Mouse (Mus musculus) midbrain, embryonic 11.5 days (tissue): ENCODE measurements around the gene Spag16. TPM values are rescaled to one million over a fixed set of nuclear protein-coding genes. Genes with fewer than 3 reads are reported as not detected.
"Not testable (repeated sequence)": the region's sequence is repeated elsewhere in the genome, so short reads cannot be mapped to it uniquely, and the experiment has no call there.

Experiments used
- ATAC-seq: fragments of 200-750 bp; cut with Nextera tagmentation; 2 replicates; pipeline ENCODE4 v1.8.0; 2017; ENCODE audit warnings: moderate TSS enrichment, moderate library complexity; ENCODE audit not compliant: low FRiP score
- DNase-seq: peaks from one replicate; pipeline ENCODE4 v3.0.0; 2015; ENCODE audit warnings: low spot score; ENCODE audit errors: missing footprints
- H3K27ac ChIP-seq: fragments of 300-500 bp; sonication (generic); 2 replicates; pipeline ENCODE4 v1.5.1; 2014; ENCODE audit warnings: low read depth, low read length
- H3K27me3 ChIP-seq: fragments of 300-500 bp; sonication (generic); 2 replicates; pipeline ENCODE4 v1.6.1; 2014; ENCODE audit warnings: mild to moderate bottlenecking, low read length, moderate library complexity, mixed read lengths; ENCODE audit not compliant: control insufficient read depth, insufficient read depth
- H3K36me3 ChIP-seq: fragments of 300-500 bp; sonication (generic); 2 replicates; pipeline ENCODE4 v1.6.1; 2014; ENCODE audit warnings: mild to moderate bottlenecking, low read length, moderate library complexity, mixed read lengths; ENCODE audit not compliant: control insufficient read depth, insufficient read depth
- H3K4me1 ChIP-seq: fragments of 300-500 bp; sonication (generic); 2 replicates; pipeline ENCODE4 v1.6.1; 2014; ENCODE audit warnings: low read length; ENCODE audit not compliant: control insufficient read depth, insufficient read depth
- H3K4me2 ChIP-seq: fragments of 300-500 bp; sonication (generic); 2 replicates; pipeline ENCODE4 v1.6.1; 2014; ENCODE audit warnings: mild to moderate bottlenecking, moderate library complexity
- H3K4me3 ChIP-seq: fragments of 300-500 bp; sonication (generic); 2 replicates; pipeline ENCODE4 v1.5.1; 2014; ENCODE audit warnings: low read depth, low read length
- H3K9ac ChIP-seq: fragments of 300-500 bp; sonication (generic); 2 replicates; pipeline ENCODE4 v1.6.1; 2014; ENCODE audit warnings: low read length
- H3K9me3 ChIP-seq: fragments of 300-500 bp; sonication (generic); 2 replicates; pipeline ENCODE4 v1.6.1; 2016; ENCODE audit warnings: low read length; ENCODE audit not compliant: control insufficient read depth
- WGBS: fragments of 180-500 bp; shearing (Covaris S2); extraction: QIAGEN DNeasy Blood & Tissue Kit; methylation state at CpG from one replicate; pipeline ENCODE4 v1.1.7; 2014; 5-methylcytosine and 5-hydroxymethylcytosine counted together
- polyA plus RNA-seq: library from polyadenylated mRNA; unstranded; fragments of >200 nt; fragmentation: Nextera tagmentation; extraction: Ambion mirVana; gene quantifications from 2 replicates; pipeline ENCODE4 v1.2.1, GENCODE M21; 2014

The Spag16 gene
- polyA plus RNA-seq, 1 experiment from 2014 or later, result 3.7 TPM

DNA sequence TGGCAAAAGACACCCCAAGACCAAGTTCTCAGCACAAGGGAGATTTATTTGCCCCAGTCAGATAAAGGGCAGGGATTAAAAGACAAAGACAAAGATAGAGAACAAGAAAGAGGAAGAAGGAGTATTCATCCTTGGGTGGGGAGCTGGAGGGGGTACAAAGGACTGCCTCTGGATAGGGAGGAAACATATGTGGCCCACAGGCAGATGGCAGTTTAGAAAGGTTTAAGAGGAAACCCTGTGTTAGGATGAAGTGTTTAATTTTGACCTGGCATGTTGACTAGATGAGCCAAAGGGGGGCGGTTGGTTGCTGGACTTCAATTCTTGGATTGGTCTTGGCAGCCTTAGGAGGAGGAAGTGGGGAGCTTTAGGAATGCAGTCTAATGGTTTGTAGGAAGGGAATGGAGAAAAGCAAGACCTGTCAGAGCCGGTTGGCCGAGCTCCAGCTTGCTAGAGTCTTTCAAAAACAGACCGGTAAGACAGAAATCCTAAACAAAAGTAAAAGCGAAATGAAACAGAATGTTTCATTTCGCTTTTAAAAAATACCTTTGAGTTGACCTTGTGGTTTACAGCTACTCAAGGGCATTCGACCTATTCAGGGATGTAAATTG, 2.2 kb downstream of the Spag16 start:
- Histone ChIP-seq H3K36me3 (no peaks in the 10 kb centered on the region), H3K4me3 (no peak overlapping the region), H3K4me1 (peaks cover 3% of the 10 kb centered on the region), H3K27me3 (no peaks in the 10 kb centered on the region), H3K27ac (no peak overlapping the region), H3K9ac (no peak overlapping the region), H3K4me2 (no peak overlapping the region), H3K9me3 (no peaks in the 10 kb centered on the region)
- 95% methylated on average over 7 of the region's 7 CpGs for WGBS
- ATAC-seq (no peak), DNase-seq (no peak)

GRCm38 (mm10) chr1:69830586-69830985, 3.8 kb downstream of the Spag16 start:
- H3K27me3 ChIP-seq, result no peaks in the 10 kb centered on the region
- peaks cover 3% of the 10 kb centered on the region for H3K4me1 ChIP-seq
- H3K9ac ChIP-seq, result no peak overlapping the region
- WGBS, result 89% methylated on average over 1 of the region's 1 CpGs
- no peak overlapping the region for H3K4me2 ChIP-seq
- no peak overlapping the region for H3K4me3 ChIP-seq
- no peak overlapping the region for H3K27ac ChIP-seq
- ATAC-seq (no peak), DNase-seq (no peak)
- no peaks in the 10 kb centered on the region for H3K9me3 ChIP-seq
- no peaks in the 10 kb centered on the region for H3K36me3 ChIP-seq

DNA sequence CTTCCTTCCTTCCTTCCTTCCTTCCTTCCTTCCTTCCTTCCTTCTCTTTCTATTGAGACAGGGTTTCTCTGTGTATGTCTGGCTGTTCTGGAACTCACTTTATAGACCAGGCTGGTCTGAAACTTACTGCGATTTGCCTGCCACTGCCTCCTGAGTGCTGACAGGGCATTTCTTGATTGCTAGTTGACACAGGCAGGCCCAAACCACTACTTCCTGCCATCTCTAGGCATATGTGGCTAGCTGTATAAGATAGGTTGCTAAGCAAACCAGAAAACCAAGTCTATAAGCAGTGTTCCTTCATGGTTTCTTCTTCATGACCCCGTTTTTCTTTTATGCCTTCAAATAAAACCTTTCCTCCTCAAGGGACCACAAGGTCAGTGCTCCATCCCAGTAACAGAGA, 4.2 kb downstream of the Spag16 start:
- no peak for ATAC-seq
- Histone ChIP-seq H3K9me3 (no peaks in the 10 kb centered on the region), H3K27ac (no peak overlapping the region), H3K36me3 (no peaks in the 10 kb centered on the region), H3K27me3 (no peaks in the 10 kb centered on the region), H3K9ac (no peak overlapping the region), H3K4me1 (peaks cover 3% of the 10 kb centered on the region), H3K4me2 (no peak overlapping the region), H3K4me3 (no peak overlapping the region)
- 89% methylated on average over 2 of the region's 2 CpGs for WGBS
- DNase-seq, result no peak

DNA sequence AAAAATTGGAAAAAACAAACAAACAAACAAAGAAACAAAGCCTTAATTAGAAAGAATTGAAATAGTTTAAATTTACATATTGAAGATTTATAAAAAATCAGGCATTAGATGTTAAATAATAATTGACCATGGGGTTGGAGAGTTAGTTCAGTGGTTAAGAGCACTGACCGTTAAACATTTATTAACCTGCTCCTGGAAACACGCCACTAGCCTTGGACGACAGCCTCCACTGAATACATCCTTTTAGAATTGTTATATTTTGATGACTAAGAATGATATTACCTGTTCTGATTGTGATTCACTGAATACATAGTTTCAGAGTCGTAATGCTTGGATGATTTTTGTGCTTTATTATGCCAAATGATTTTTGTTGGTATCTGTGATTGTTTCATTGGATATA, 6.7 kb downstream of the Spag16 start:
- not testable (repeated sequence) for H3K9ac ChIP-seq, H3K27me3 ChIP-seq, H3K36me3 ChIP-seq, H3K4me2 ChIP-seq, H3K4me3 ChIP-seq, DNase-seq, H3K9me3 ChIP-seq, ATAC-seq, H3K27ac ChIP-seq, H3K4me1 ChIP-seq
- WGBS, result 86% methylated on average over 4 of the region's 4 CpGs

- no peak overlapping the region for H3K9ac ChIP-seq
- ATAC-seq, result no peak
- H3K36me3 ChIP-seq, result no peaks in the 10 kb centered on the region
- H3K27me3 ChIP-seq, result no peaks in the 10 kb centered on the region
- no peaks in the 10 kb centered on the region for H3K9me3 ChIP-seq
- no peak for DNase-seq
- H3K4me2 ChIP-seq, result no peak overlapping the region
- H3K4me3 ChIP-seq, result no peak overlapping the region
- H3K27ac ChIP-seq, result no peak overlapping the region
- WGBS, result 89% methylated on average over 7 of the region's 7 CpGs
- H3K4me1 ChIP-seq, result no peaks in the 10 kb centered on the region
These were observed 26.7 kb downstream of the Spag16 start for GRCm38 (mm10) chr1:69853436-69853835.

DNA sequence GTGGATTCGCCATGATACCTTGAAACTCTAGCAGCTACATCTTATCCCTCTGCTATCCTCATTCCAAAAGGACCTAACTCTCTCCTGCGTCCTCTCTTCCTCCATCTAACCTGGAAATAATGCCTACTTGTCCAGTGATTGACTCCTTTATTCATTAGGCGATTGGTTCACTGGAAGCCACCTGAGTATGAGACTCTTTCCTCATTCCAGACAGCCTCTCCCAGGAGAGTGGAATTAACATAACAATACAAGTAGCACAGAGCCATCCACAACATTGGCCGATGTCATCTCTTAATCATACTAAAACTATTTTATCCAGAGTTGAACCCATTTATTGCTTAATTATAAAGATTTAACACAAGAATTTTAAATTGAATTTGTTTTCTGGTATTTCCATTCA, 41.0 kb downstream of the Spag16 start:
- no peaks in the 10 kb centered on the region for H3K36me3 ChIP-seq
- 70% methylated on average over 4 of the region's 4 CpGs for WGBS
- ATAC-seq (no peak), DNase-seq (no peak)
- no peaks in the 10 kb centered on the region for H3K9me3 ChIP-seq
- no peak overlapping the region for H3K27ac ChIP-seq
- H3K4me1 ChIP-seq, result no peaks in the 10 kb centered on the region
- H3K9ac ChIP-seq, result no peak overlapping the region
- H3K4me3 ChIP-seq, result no peak overlapping the region
- H3K4me2 ChIP-seq, result no peak overlapping the region
- H3K27me3 ChIP-seq, result no peaks in the 10 kb centered on the region

- Histone ChIP-seq H3K27ac (no peak overlapping the region), H3K36me3 (no peaks in the 10 kb centered on the region), H3K27me3 (no peaks in the 10 kb centered on the region), H3K4me1 (no peaks in the 10 kb centered on the region), H3K9me3 (no peaks in the 10 kb centered on the region), H3K9ac (no peak overlapping the region), H3K4me3 (no peak overlapping the region), H3K4me2 (no peak overlapping the region)
- 75% methylated on average over 3 of the region's 3 CpGs for WGBS
- ATAC-seq (no peak), DNase-seq (no peak)
These were observed 129.8 kb downstream of the Spag16 start for GRCm38 (mm10) chr1:69956606-69957005.

- Histone ChIP-seq H3K4me3 (no peak overlapping the region), H3K27ac (no peak overlapping the region), H3K27me3 (no peaks in the 10 kb centered on the region), H3K4me2 (no peak overlapping the region), H3K9me3 (no peaks in the 10 kb centered on the region), H3K4me1 (no peaks in the 10 kb centered on the region), H3K36me3 (no peaks in the 10 kb centered on the region), H3K9ac (no peak overlapping the region)
- ATAC-seq (no peak), DNase-seq (no peak)
These were observed 170.1 kb downstream of the Spag16 start for GRCm38 (mm10) chr1:69996874-69997273.

- Histone ChIP-seq H3K9me3 (no peaks in the 10 kb centered on the region), H3K4me2 (no peak overlapping the region), H3K4me1 (no peaks in the 10 kb centered on the region), H3K4me3 (no peak overlapping the region), H3K27ac (no peak overlapping the region), H3K27me3 (no peaks in the 10 kb centered on the region), H3K9ac (no peak overlapping the region), H3K36me3 (no peaks in the 10 kb centered on the region)
- 83% methylated on average over 3 of the region's 3 CpGs for WGBS
- ATAC-seq (no peak), DNase-seq (no peak)
These were observed 186.2 kb downstream of the Spag16 start for GRCm38 (mm10) chr1:70012991-70013390.

DNA sequence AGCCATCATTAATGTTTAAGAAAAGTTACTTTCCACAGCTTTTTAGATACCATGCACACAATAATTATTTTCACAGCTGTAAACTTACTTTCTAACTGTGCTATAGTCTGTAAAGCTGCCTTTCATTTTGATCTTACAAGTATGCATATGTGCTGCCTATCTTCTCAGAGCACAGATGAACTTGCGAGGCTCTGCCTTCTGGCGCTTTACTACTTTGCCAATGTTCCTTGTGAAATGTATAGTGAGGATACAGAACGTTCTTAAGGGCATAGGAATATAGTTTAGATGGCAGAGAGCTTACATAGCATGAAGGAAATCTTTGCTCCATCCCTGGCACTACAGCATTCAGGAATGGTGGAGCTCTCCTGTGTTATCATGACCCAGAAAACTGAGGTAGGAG, 210.6 kb downstream of the Spag16 start:
- Histone ChIP-seq H3K36me3 (no peaks in the 10 kb centered on the region), H3K9ac (no peak overlapping the region), H3K4me1 (no peaks in the 10 kb centered on the region), H3K4me2 (no peak overlapping the region), H3K27ac (no peak overlapping the region), H3K9me3 (no peaks in the 10 kb centered on the region), H3K4me3 (no peak overlapping the region), H3K27me3 (no peaks in the 10 kb centered on the region)
- WGBS, result 88% methylated on average over 3 of the region's 3 CpGs
- ATAC-seq (no peak), DNase-seq (no peak)
